Mouse (Mus musculus) intestine, embryonic 16.5 days (tissue): ENCODE measurements around the gene Tmcc1. TPM values are rescaled to one million over a fixed set of nuclear protein-coding genes. Genes with fewer than 3 reads are reported as not detected.

ENCODE experiments used
- ATAC-seq: fragments of 200-750 bp; cut with Nextera tagmentation; 2 replicates; pipeline ENCODE4 v1.8.0; 2017; ENCODE audit warnings: moderate TSS enrichment, moderate library complexity
- H3K27ac ChIP-seq: fragments of 300-500 bp; sonication (generic); 2 replicates; pipeline ENCODE4 v1.5.1; 2014; ENCODE audit warnings: mild to moderate bottlenecking, low read length
- H3K27me3 ChIP-seq: fragments of 300-500 bp; sonication (generic); replicated peaks from 2 replicates; pipeline ENCODE4 v1.6.1; 2014; ENCODE audit warnings: low read length, control low read depth, mixed read lengths; ENCODE audit not compliant: control insufficient read depth, insufficient read depth
- H3K36me3 ChIP-seq: fragments of 300-500 bp; sonication (generic); 2 replicates; pipeline ENCODE4 v1.6.1; 2014; ENCODE audit warnings: low read length, control low read depth; ENCODE audit not compliant: control insufficient read depth, insufficient read depth
- H3K4me1 ChIP-seq: fragments of 300-500 bp; sonication (generic); 2 replicates; pipeline ENCODE4 v1.6.1; 2014; ENCODE audit warnings: low read length, control low read depth, mixed read lengths; ENCODE audit not compliant: control insufficient read depth, insufficient read depth
- H3K4me2 ChIP-seq: fragments of 300-500 bp; sonication (generic); 2 replicates; pipeline ENCODE4 v1.6.1; 2014; ENCODE audit warnings: low read depth, low read length, control low read depth
- H3K4me3 ChIP-seq: fragments of 300-500 bp; sonication (generic); 2 replicates; pipeline ENCODE4 v1.5.1; 2014; ENCODE audit warnings: mild to moderate bottlenecking, low read length
- H3K9ac ChIP-seq: fragments of 300-500 bp; sonication (generic); 2 replicates; pipeline ENCODE4 v1.6.1; 2014; ENCODE audit warnings: low read depth, low read length
- H3K9me3 ChIP-seq: fragments of 300-500 bp; sonication (generic); 2 replicates; pipeline ENCODE4 v1.6.1; 2016; ENCODE audit warnings: low read length, control low read depth; ENCODE audit not compliant: control insufficient read depth
- WGBS: fragments of 180-500 bp; shearing (Covaris S2); extraction: QIAGEN DNeasy Blood & Tissue Kit; methylation state at CpG from one replicate; pipeline ENCODE4 v1.1.7; 2014; 5-methylcytosine and 5-hydroxymethylcytosine counted together
- polyA plus RNA-seq: library from polyadenylated mRNA; unstranded; fragments of >200 nt; fragmentation: Nextera tagmentation; extraction: Ambion mirVana; gene quantifications from 2 replicates; pipeline ENCODE4 v1.2.1, GENCODE M21; 2015

Gene Tmcc1
- polyA plus RNA-seq, 1 experiment from 2014 or later, result 8.9 TPM

DNA sequence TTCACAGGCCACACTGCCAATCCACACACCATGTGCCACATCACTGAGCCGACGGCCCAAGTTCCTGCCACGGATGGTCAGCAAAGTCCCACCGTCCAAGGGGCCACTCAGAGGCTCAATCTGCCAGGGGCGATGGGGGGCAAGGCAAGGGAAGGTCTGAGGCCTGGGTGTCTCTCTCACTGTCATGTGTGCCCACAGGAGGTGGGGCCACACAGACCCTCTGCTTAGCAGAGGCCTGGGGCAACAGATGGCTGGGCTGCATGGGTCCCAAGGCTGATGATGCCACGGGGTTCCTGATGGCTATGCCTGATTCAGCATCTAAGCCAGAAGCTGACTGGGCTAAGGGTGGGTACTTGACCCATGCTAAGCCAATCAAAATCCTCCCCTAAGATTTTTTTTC, 224.6 kb downstream of the Tmcc1 start:
- WGBS, result 89% methylated on average over 6 of the region's 6 CpGs
- Histone ChIP-seq H3K36me3 (0 out of 2 replicates have a peak, but pooled peaks cover 3% of the 10 kb centered on the region), H3K27me3 (no peaks in the 10 kb centered on the region), H3K9ac (no peak overlapping the region), H3K9me3 (no peaks in the 10 kb centered on the region), H3K4me2 (no peak overlapping the region), H3K27ac (no peak overlapping the region), H3K4me1 (peaks cover 20% of the 10 kb centered on the region), H3K4me3 (no peak overlapping the region)
- no peak for ATAC-seq

Other genes starting within 250 kb of the Tmcc1 start
- not detected in 2 replicates for gene H1foo, start 248.5 kb downstream of the Tmcc1 start, polyA plus RNA-seq
- gene Plxnd1, start 198.5 kb downstream of the Tmcc1 start, polyA plus RNA-seq, result 18.7 and 19.3 TPM in 2 replicates
- 53.9 and 61.4 TPM in 2 replicates for gene Washc2, start 14.6 kb upstream of the Tmcc1 start, polyA plus RNA-seq
- gene Zfand4, start 70.7 kb upstream of the Tmcc1 start, polyA plus RNA-seq, result 2.7 and 3.2 TPM in 2 replicates
- 29.9 and 33.0 TPM in 2 replicates for gene March8, start 144.5 kb upstream of the Tmcc1 start, polyA plus RNA-seq